Mouse (Mus musculus): ENCODE measurements at regions not wholly inside any gene's neighbourhood (a gene's known extent, or its start where the extent isn't known, plus 50 kb on each side); places are given as distances from the start of the nearest gene placed in this dataset.

- H3K4me2 ChIP-seq (ENCODE audit: low read depth, low read length), result no peak overlapping the region
- no peak overlapping the region for H3K4me3 ChIP-seq (ENCODE audit: low read depth, low read length)
- no peaks in the 10 kb centered on the region for H3K4me1 ChIP-seq (ENCODE audit: control insufficient read depth, insufficient read depth, low read length)
- H3K27me3 ChIP-seq (ENCODE audit: control insufficient read depth, insufficient read depth, low read length), result no peaks in the 10 kb centered on the region
- no peaks in the 10 kb centered on the region for H3K9me3 ChIP-seq (replicated peaks; ENCODE audit: control insufficient read depth, low read length)
- DNase-seq (ENCODE audit: low spot score) (no peak), ATAC-seq (replicated peaks; ENCODE audit: insufficient number of reproducible peaks, low FRiP score, low TSS enrichment, low read depth) (no peak)
- H3K36me3 ChIP-seq (replicated peaks; ENCODE audit: control insufficient read depth, insufficient read depth, low read depth, low read length), result no peaks in the 10 kb centered on the region
- no peak overlapping the region for H3K9ac ChIP-seq (replicated peaks; ENCODE audit: low read length)
- H3K27ac ChIP-seq (replicated peaks; ENCODE audit: low read depth, low read length), result no peak overlapping the region
- WGBS, result 93% methylated on average over 3 of the region's 3 CpGs
These were observed 239.0 kb upstream of the Syt1 start for GRCm38 (mm10) chr10:109249781-109250180.

GRCm38 (mm10) chr10:109246328-109246727, 235.5 kb upstream of the Syt1 start:
- ATAC-seq (replicated peaks; ENCODE audit: insufficient number of reproducible peaks, low FRiP score, low TSS enrichment, low read depth), result no peak
- H3K27me3 ChIP-seq (ENCODE audit: control insufficient read depth, insufficient read depth, low read length), result no peaks in the 10 kb centered on the region

GRCm38 (mm10) chr10:109237026-109237425, 226.2 kb upstream of the Syt1 start:
- Histone ChIP-seq H3K27ac (replicated peaks; ENCODE audit: low read depth, low read length) (no peak overlapping the region), H3K4me2 (ENCODE audit: low read depth, low read length) (no peak overlapping the region), H3K9ac (replicated peaks; ENCODE audit: low read length) (no peak overlapping the region), H3K36me3 (replicated peaks; ENCODE audit: control insufficient read depth, insufficient read depth, low read depth, low read length) (no peaks in the 10 kb centered on the region), H3K4me1 (ENCODE audit: control insufficient read depth, insufficient read depth, low read length) (no peaks in the 10 kb centered on the region), H3K27me3 (ENCODE audit: control insufficient read depth, insufficient read depth, low read length) (no peaks in the 10 kb centered on the region), H3K4me3 (ENCODE audit: low read depth, low read length) (no peak overlapping the region), H3K9me3 (replicated peaks; ENCODE audit: control insufficient read depth, low read length) (no peaks in the 10 kb centered on the region)
- WGBS, result 68% methylated on average over 7 of the region's 7 CpGs
- ATAC-seq (replicated peaks; ENCODE audit: insufficient number of reproducible peaks, low FRiP score, low TSS enrichment, low read depth) (no peak), DNase-seq (ENCODE audit: low spot score) (no peak)

More at GRCm38 (mm10) chr10:109246328-109246727, 235.5 kb upstream of the Syt1 start:
- Histone ChIP-seq H3K36me3 (replicated peaks; ENCODE audit: control insufficient read depth, insufficient read depth, low read depth, low read length) (no peaks in the 10 kb centered on the region), H3K9me3 (replicated peaks; ENCODE audit: control insufficient read depth, low read length) (no peaks in the 10 kb centered on the region), H3K27ac (replicated peaks; ENCODE audit: low read depth, low read length) (no peak overlapping the region), H3K4me2 (ENCODE audit: low read depth, low read length) (no peak overlapping the region), H3K9ac (replicated peaks; ENCODE audit: low read length) (no peak overlapping the region), H3K4me1 (ENCODE audit: control insufficient read depth, insufficient read depth, low read length) (no peaks in the 10 kb centered on the region), H3K4me3 (ENCODE audit: low read depth, low read length) (no peak overlapping the region)
- no peak for DNase-seq (ENCODE audit: low spot score)
- 51% methylated on average over 4 of the region's 4 CpGs for WGBS

- no peaks in the 10 kb centered on the region for H3K4me1 ChIP-seq (ENCODE audit: control insufficient read depth, insufficient read depth, low read length)
- WGBS, result 97% methylated on average over 3 of the region's 3 CpGs
- DNase-seq (ENCODE audit: low spot score) (no peak), ATAC-seq (replicated peaks; ENCODE audit: insufficient number of reproducible peaks, low FRiP score, low TSS enrichment, low read depth) (no peak)
- H3K9me3 ChIP-seq (replicated peaks; ENCODE audit: control insufficient read depth, low read length), result no peaks in the 10 kb centered on the region
- H3K9ac ChIP-seq (replicated peaks; ENCODE audit: low read length), result no peak overlapping the region
- H3K4me2 ChIP-seq (ENCODE audit: low read depth, low read length), result no peak overlapping the region
- H3K36me3 ChIP-seq (replicated peaks; ENCODE audit: control insufficient read depth, insufficient read depth, low read depth, low read length), result no peaks in the 10 kb centered on the region
- no peaks in the 10 kb centered on the region for H3K27me3 ChIP-seq (ENCODE audit: control insufficient read depth, insufficient read depth, low read length)
- H3K27ac ChIP-seq (replicated peaks; ENCODE audit: low read depth, low read length), result no peak overlapping the region
- no peak overlapping the region for H3K4me3 ChIP-seq (ENCODE audit: low read depth, low read length)
These were observed 216.2 kb upstream of the Syt1 start for GRCm38 (mm10) chr10:109226989-109227388.

- Histone ChIP-seq H3K27me3 (ENCODE audit: control insufficient read depth, insufficient read depth, low read length) (no peaks in the 10 kb centered on the region), H3K9me3 (replicated peaks; ENCODE audit: control insufficient read depth, low read length) (no peaks in the 10 kb centered on the region), H3K27ac (replicated peaks; ENCODE audit: low read depth, low read length) (no peak overlapping the region), H3K9ac (replicated peaks; ENCODE audit: low read length) (no peak overlapping the region), H3K36me3 (replicated peaks; ENCODE audit: control insufficient read depth, insufficient read depth, low read depth, low read length) (no peaks in the 10 kb centered on the region), H3K4me3 (ENCODE audit: low read depth, low read length) (no peak overlapping the region), H3K4me1 (ENCODE audit: control insufficient read depth, insufficient read depth, low read length) (no peaks in the 10 kb centered on the region), H3K4me2 (ENCODE audit: low read depth, low read length) (no peak overlapping the region)
- no peak for DNase-seq (ENCODE audit: low spot score)
- ATAC-seq (replicated peaks; ENCODE audit: insufficient number of reproducible peaks, low FRiP score, low TSS enrichment, low read depth), result no peak
- 75% methylated on average over 8 of the region's 8 CpGs for WGBS
These were observed 178.2 kb upstream of the Syt1 start for GRCm38 (mm10) chr10:109188761-109189503.

GRCm38 (mm10) chr10:109188252-109188651, 177.5 kb upstream of the Syt1 start:
- DNase-seq (ENCODE audit: low spot score), result no peak
- no peaks in the 10 kb centered on the region for H3K9me3 ChIP-seq (replicated peaks; ENCODE audit: control insufficient read depth, low read length)
- H3K4me3 ChIP-seq (ENCODE audit: low read depth, low read length), result no peak overlapping the region
- no peaks in the 10 kb centered on the region for H3K27me3 ChIP-seq (ENCODE audit: control insufficient read depth, insufficient read depth, low read length)
- no peak overlapping the region for H3K4me2 ChIP-seq (ENCODE audit: low read depth, low read length)
- no peaks in the 10 kb centered on the region for H3K36me3 ChIP-seq (replicated peaks; ENCODE audit: control insufficient read depth, insufficient read depth, low read depth, low read length)
- H3K9ac ChIP-seq (replicated peaks; ENCODE audit: low read length), result no peak overlapping the region
- H3K27ac ChIP-seq (replicated peaks; ENCODE audit: low read depth, low read length), result no peak overlapping the region
- no peaks in the 10 kb centered on the region for H3K4me1 ChIP-seq (ENCODE audit: control insufficient read depth, insufficient read depth, low read length)
- WGBS, result 74% methylated on average over 4 of the region's 4 CpGs
- ATAC-seq (replicated peaks; ENCODE audit: insufficient number of reproducible peaks, low FRiP score, low TSS enrichment, low read depth), result no peak

- H3K4me1 ChIP-seq (ENCODE audit: control insufficient read depth, insufficient read depth, low read length), result no peaks in the 10 kb centered on the region
- H3K4me2 ChIP-seq (ENCODE audit: low read depth, low read length), result no peak overlapping the region
- no peaks in the 10 kb centered on the region for H3K27me3 ChIP-seq (ENCODE audit: control insufficient read depth, insufficient read depth, low read length)
- H3K4me3 ChIP-seq (ENCODE audit: low read depth, low read length), result no peak overlapping the region
- no peak overlapping the region for H3K9ac ChIP-seq (replicated peaks; ENCODE audit: low read length)
- H3K27ac ChIP-seq (replicated peaks; ENCODE audit: low read depth, low read length), result no peak overlapping the region
- ATAC-seq (replicated peaks; ENCODE audit: insufficient number of reproducible peaks, low FRiP score, low TSS enrichment, low read depth), result no peak
- no peak for DNase-seq (ENCODE audit: low spot score)
- 59% methylated on average over 2 of the region's 2 CpGs for WGBS
- no peaks in the 10 kb centered on the region for H3K9me3 ChIP-seq (replicated peaks; ENCODE audit: control insufficient read depth, low read length)
- no peaks in the 10 kb centered on the region for H3K36me3 ChIP-seq (replicated peaks; ENCODE audit: control insufficient read depth, insufficient read depth, low read depth, low read length)
These were observed 174.5 kb upstream of the Syt1 start for GRCm38 (mm10) chr10:109185243-109185642.

GRCm38 (mm10) chr10:109180527-109180926, 169.7 kb upstream of the Syt1 start:
- Histone ChIP-seq H3K9me3 (replicated peaks; ENCODE audit: control insufficient read depth, low read length) (no peaks in the 10 kb centered on the region), H3K4me2 (ENCODE audit: low read depth, low read length) (no peak overlapping the region), H3K4me1 (ENCODE audit: control insufficient read depth, insufficient read depth, low read length) (no peaks in the 10 kb centered on the region), H3K36me3 (replicated peaks; ENCODE audit: control insufficient read depth, insufficient read depth, low read depth, low read length) (no peaks in the 10 kb centered on the region), H3K27me3 (ENCODE audit: control insufficient read depth, insufficient read depth, low read length) (no peaks in the 10 kb centered on the region), H3K9ac (replicated peaks; ENCODE audit: low read length) (no peak overlapping the region), H3K4me3 (ENCODE audit: low read depth, low read length) (no peak overlapping the region), H3K27ac (replicated peaks; ENCODE audit: low read depth, low read length) (no peak overlapping the region)
- 86% methylated on average over 4 of the region's 4 CpGs for WGBS
- no peak for DNase-seq (ENCODE audit: low spot score)
- no peak for ATAC-seq (replicated peaks; ENCODE audit: insufficient number of reproducible peaks, low FRiP score, low TSS enrichment, low read depth)

All from embryonic facial prominence, embryonic 11.5 days (tissue).